Mouse (Mus musculus): ENCODE data around the gene Arpc5. TPM values are rescaled to one million over a fixed set of nuclear protein-coding genes. Genes with fewer than 3 reads are reported as not detected.

Gene Arpc5
- polyA plus RNA-seq, 1 experiment from 2014 or later, result 343 TPM

GRCm38 (mm10) chr1:152788121-152788660 lies 21.8 kb downstream of the Arpc5 start:
- Histone ChIP-seq H3K4me1 (replicated peaks) (peaks cover 13% of the 10 kb centered on the region), H3K4me3 (no peak overlapping the region), H3K4me2 (no peak overlapping the region), H3K27me3 (no peaks in the 10 kb centered on the region), H3K9me3 (no peaks in the 10 kb centered on the region), H3K27ac (no peak overlapping the region), H3K9ac (no peak overlapping the region), H3K36me3 (no peaks in the 10 kb centered on the region)
- ATAC-seq (ENCODE audit: low FRiP score), result no peak
- 43% methylated on average over 4 of the region's 4 CpGs for WGBS

GRCm38 (mm10) chr1:152790254-152790653 lies 23.9 kb downstream of the Arpc5 start:
- H3K27me3 ChIP-seq, result no peaks in the 10 kb centered on the region
- no peak overlapping the region for H3K9ac ChIP-seq
- no peaks in the 10 kb centered on the region for H3K36me3 ChIP-seq
- no peak overlapping the region for H3K4me3 ChIP-seq
- H3K27ac ChIP-seq, result no peak overlapping the region
- WGBS, result 22% methylated on average over 12 of the region's 12 CpGs
- no peak for ATAC-seq (ENCODE audit: low FRiP score)
- no peak overlapping the region for H3K4me2 ChIP-seq
- peaks cover 19% of the 10 kb centered on the region for H3K4me1 ChIP-seq (replicated peaks)
- H3K9me3 ChIP-seq, result no peaks in the 10 kb centered on the region

GRCm38 (mm10) chr1:152790821-152791220 lies 24.5 kb downstream of the Arpc5 start:
- H3K9me3 ChIP-seq, result no peaks in the 10 kb centered on the region
- H3K4me3 ChIP-seq, result no peak overlapping the region
- no peak overlapping the region for H3K4me2 ChIP-seq
- peaks cover 19% of the 10 kb centered on the region for H3K4me1 ChIP-seq (replicated peaks)
- H3K27ac ChIP-seq, result no peak overlapping the region
- no peak overlapping the region for H3K9ac ChIP-seq
- no peaks in the 10 kb centered on the region for H3K36me3 ChIP-seq
- ATAC-seq (ENCODE audit: low FRiP score), result no peak
- H3K27me3 ChIP-seq, result no peaks in the 10 kb centered on the region
- WGBS, result 28% methylated on average over 6 of the region's 6 CpGs

GRCm38 (mm10) chr1:152791269-152791668 lies 24.9 kb downstream of the Arpc5 start:
- Histone ChIP-seq H3K9me3 (no peaks in the 10 kb centered on the region), H3K36me3 (no peaks in the 10 kb centered on the region), H3K4me3 (no peak overlapping the region), H3K27ac (no peak overlapping the region), H3K27me3 (no peaks in the 10 kb centered on the region), H3K4me1 (replicated peaks) (peaks cover 19% of the 10 kb centered on the region), H3K9ac (no peak overlapping the region), H3K4me2 (no peak overlapping the region)
- WGBS, result 31% methylated on average over 4 of the region's 4 CpGs
- ATAC-seq (ENCODE audit: low FRiP score), result no peak

GRCm38 (mm10) chr1:152792736-152793494 lies 26.6 kb downstream of the Arpc5 start:
- Histone ChIP-seq H3K36me3 (no peaks in the 10 kb centered on the region), H3K9me3 (no peaks in the 10 kb centered on the region), H3K27me3 (no peaks in the 10 kb centered on the region), H3K4me2 (no peak overlapping the region), H3K4me1 (replicated peaks) (peaks cover 19% of the 10 kb centered on the region), H3K27ac (0 out of 2 replicates have a peak overlapping the region, but pooled peaks have one; percentile 3), H3K9ac (0 out of 2 replicates have a peak overlapping the region, but pooled peaks have one; percentile 24), H3K4me3 (no peak overlapping the region)
- ATAC-seq (ENCODE audit: low FRiP score), result peak; percentile 62; the same call in 1 of the 2 replicates
- 11% methylated on average over 12 of the region's 12 CpGs for WGBS

GRCm38 (mm10) chr1:152793495-152794130 lies 27.3 kb downstream of the Arpc5 start:
- H3K4me2 ChIP-seq, result no peak overlapping the region
- H3K9me3 ChIP-seq, result no peaks in the 10 kb centered on the region
- H3K9ac ChIP-seq, result no peak overlapping the region
- no peak overlapping the region for H3K27ac ChIP-seq
- peaks cover 19% of the 10 kb centered on the region for H3K4me1 ChIP-seq (replicated peaks)
- H3K27me3 ChIP-seq, result no peaks in the 10 kb centered on the region
- H3K4me3 ChIP-seq, result no peak overlapping the region
- ATAC-seq (ENCODE audit: low FRiP score), result no peak
- WGBS, result 16% methylated on average over 6 of the region's 6 CpGs
- no peaks in the 10 kb centered on the region for H3K36me3 ChIP-seq

GRCm38 (mm10) chr1:152795688-152796255 lies 29.4 kb downstream of the Arpc5 start:
- 61% methylated on average over 8 of the region's 8 CpGs for WGBS
- no peak overlapping the region for H3K27ac ChIP-seq

GRCm38 (mm10) chr1:152796683-152797263 lies 30.4 kb downstream of the Arpc5 start:
- ATAC-seq (ENCODE audit: low FRiP score), result no peak
- H3K9me3 ChIP-seq, result no peaks in the 10 kb centered on the region
- no peak overlapping the region for H3K4me2 ChIP-seq
- peaks cover 25% of the 10 kb centered on the region for H3K4me1 ChIP-seq (replicated peaks)
- no peaks in the 10 kb centered on the region for H3K36me3 ChIP-seq
- no peak overlapping the region for H3K9ac ChIP-seq
- no peak overlapping the region for H3K4me3 ChIP-seq
- no peak overlapping the region for H3K27ac ChIP-seq
- H3K27me3 ChIP-seq, result no peaks in the 10 kb centered on the region
- 92% methylated on average over 8 of the region's 8 CpGs for WGBS

More at GRCm38 (mm10) chr1:152795688-152796255, 29.4 kb downstream of the Arpc5 start:
- Histone ChIP-seq H3K9ac (no peak overlapping the region), H3K27me3 (no peaks in the 10 kb centered on the region), H3K4me2 (no peak overlapping the region), H3K4me3 (no peak overlapping the region), H3K4me1 (replicated peaks) (peaks cover 31% of the 10 kb centered on the region), H3K9me3 (no peaks in the 10 kb centered on the region), H3K36me3 (no peaks in the 10 kb centered on the region)
- ATAC-seq (ENCODE audit: low FRiP score), result no peak

GRCm38 (mm10) chr1:152798125-152798524 lies 31.8 kb downstream of the Arpc5 start:
- no peak overlapping the region for H3K4me2 ChIP-seq
- no peak overlapping the region for H3K4me3 ChIP-seq
- H3K36me3 ChIP-seq, result no peaks in the 10 kb centered on the region
- no peak for ATAC-seq (ENCODE audit: low FRiP score)
- no peak overlapping the region for H3K9ac ChIP-seq
- no peak overlapping the region for H3K27ac ChIP-seq
- H3K9me3 ChIP-seq, result no peaks in the 10 kb centered on the region
- 85% methylated on average over 9 of the region's 9 CpGs for WGBS
- H3K4me1 ChIP-seq (replicated peaks), result peaks cover 18% of the 10 kb centered on the region
- H3K27me3 ChIP-seq, result no peaks in the 10 kb centered on the region

GRCm38 (mm10) chr1:152799897-152800296 lies 33.6 kb downstream of the Arpc5 start, which contains the start of gene Ncf2:
TSS of gene Ncf2 (plus strand) at chr1:152800194.
- Histone ChIP-seq H3K27ac (peak within 1 kb of the TSS; percentile 30), H3K9me3 (no peaks in the 10 kb centered on the region), H3K4me3 (no peak within 1 kb of the TSS), H3K9ac (no peak within 1 kb of the TSS), H3K4me1 (replicated peaks) (peaks cover 11% of the 10 kb centered on the region; the same call in 1 of the 2 replicates), H3K4me2 (no peak within 1 kb of the TSS), H3K36me3 (no peaks in the 10 kb centered on the region), H3K27me3 (no peaks in the 10 kb centered on the region)
- ATAC-seq (ENCODE audit: low FRiP score), result peak; percentile 83
- 7% methylated on average over 2 of the region's 2 CpGs for WGBS

GRCm38 (mm10) chr1:152800633-152801176 lies 34.4 kb downstream of the Arpc5 start:
- WGBS, result 87% methylated on average over 13 of the region's 13 CpGs
- no peak overlapping the region for H3K27ac ChIP-seq
- peaks cover 11% of the 10 kb centered on the region; the same call in 1 of the 2 replicates for H3K4me1 ChIP-seq (replicated peaks)
- H3K36me3 ChIP-seq, result no peaks in the 10 kb centered on the region
- no peak for ATAC-seq (ENCODE audit: low FRiP score)
- no peak overlapping the region for H3K4me3 ChIP-seq
- no peaks in the 10 kb centered on the region for H3K27me3 ChIP-seq
- no peak overlapping the region for H3K4me2 ChIP-seq
- H3K9ac ChIP-seq, result no peak overlapping the region
- H3K9me3 ChIP-seq, result no peaks in the 10 kb centered on the region

- Histone ChIP-seq H3K4me1 (replicated peaks) (peaks cover 7% of the 10 kb centered on the region; the same call in 1 of the 2 replicates), H3K4me3 (no peak overlapping the region), H3K9me3 (no peaks in the 10 kb centered on the region), H3K36me3 (no peaks in the 10 kb centered on the region), H3K9ac (no peak overlapping the region), H3K4me2 (no peak overlapping the region), H3K27me3 (no peaks in the 10 kb centered on the region), H3K27ac (no peak overlapping the region)
- ATAC-seq (ENCODE audit: low FRiP score), result no peak
- WGBS, result 85% methylated on average over 6 of the region's 6 CpGs
Measured at GRCm38 (mm10) chr1:152804907-152805306, 38.6 kb downstream of the Arpc5 start.
